Mouse (Mus musculus): ENCODE results near the gene Dip2b. TPM values are rescaled to one million over a fixed set of nuclear protein-coding genes. Genes with fewer than 3 reads are reported as not detected.

Dip2b gene
- polyA plus RNA-seq, 1 experiment from 2014 or later, result 16.3 TPM

GRCm38 (mm10) chr15:100129151-100129790 lies 90.8 kb downstream of the Dip2b start:
- Histone ChIP-seq H3K27ac (ENCODE audit: poor library complexity, severe bottlenecking) (no peak overlapping the region), H3K36me3 (peaks cover 5% of the 10 kb centered on the region), H3K9ac (no peak overlapping the region), H3K27me3 (replicated peaks) (no peaks in the 10 kb centered on the region), H3K9me3 (replicated peaks) (no peaks in the 10 kb centered on the region), H3K4me3 (no peak overlapping the region), H3K4me2 (no peak overlapping the region), H3K4me1 (replicated peaks) (peaks cover 48% of the 10 kb centered on the region)
- WGBS, result 65% methylated on average over 7 of the region's 7 CpGs
- ATAC-seq (ENCODE audit: insufficient number of reproducible peaks, low FRiP score), result no peak

GRCm38 (mm10) chr15:100139665-100140064 lies 101.2 kb downstream of the Dip2b start:
- H3K4me3 ChIP-seq, result no peak overlapping the region
- H3K9me3 ChIP-seq (replicated peaks), result no peaks in the 10 kb centered on the region
- H3K4me2 ChIP-seq, result no peak overlapping the region
- whole genome bisulfite sequencing, result 87% methylated on average over 5 of the region's 5 CpGs
- peaks cover 27% of the 10 kb centered on the region for H3K36me3 ChIP-seq
- peak overlapping the region; percentile 14; the same call in 1 of the 2 replicates for H3K9ac ChIP-seq
- no peak for ATAC-seq (ENCODE audit: insufficient number of reproducible peaks, low FRiP score)
- no peak overlapping the region for H3K27ac ChIP-seq (ENCODE audit: poor library complexity, severe bottlenecking)
- 0 out of 2 replicates have a peak, but pooled peaks cover 5% of the 10 kb centered on the region for H3K4me1 ChIP-seq (replicated peaks)
- no peaks in the 10 kb centered on the region for H3K27me3 ChIP-seq (replicated peaks)

GRCm38 (mm10) chr15:100140428-100140827 lies 102.0 kb downstream of the Dip2b start:
- H3K4me2 ChIP-seq, result no peak overlapping the region
- 70% methylated on average over 4 of the region's 4 CpGs for whole genome bisulfite sequencing
- H3K36me3 ChIP-seq, result peaks cover 24% of the 10 kb centered on the region
- no peak overlapping the region for H3K4me3 ChIP-seq
- no peaks in the 10 kb centered on the region for H3K27me3 ChIP-seq (replicated peaks)
- no peak for ATAC-seq (ENCODE audit: insufficient number of reproducible peaks, low FRiP score)
- no peaks in the 10 kb centered on the region for H3K9me3 ChIP-seq (replicated peaks)
- peaks cover 11% of the 10 kb centered on the region for H3K4me1 ChIP-seq (replicated peaks)
- H3K27ac ChIP-seq (ENCODE audit: poor library complexity, severe bottlenecking), result no peak overlapping the region
- no peak overlapping the region for H3K9ac ChIP-seq

- Histone ChIP-seq H3K9ac (no peak overlapping the region), H3K4me2 (no peak overlapping the region), H3K27me3 (replicated peaks) (no peaks in the 10 kb centered on the region), H3K4me3 (no peak overlapping the region), H3K27ac (ENCODE audit: poor library complexity, severe bottlenecking) (no peak overlapping the region), H3K9me3 (replicated peaks) (no peaks in the 10 kb centered on the region), H3K4me1 (replicated peaks) (peaks cover 33% of the 10 kb centered on the region), H3K36me3 (peaks cover 14% of the 10 kb centered on the region; the same call in 1 of the 2 replicates)
- ATAC-seq (ENCODE audit: insufficient number of reproducible peaks, low FRiP score), result no peak
- 86% methylated on average over 11 of the region's 11 CpGs for WGBS
Observed at GRCm38 (mm10) chr15:100143091-100143801, 104.8 kb downstream of the Dip2b start.

GRCm38 (mm10) chr15:100144854-100145824 lies 106.7 kb downstream of the Dip2b start:
- H3K9ac ChIP-seq, result 0 out of 2 replicates have a peak overlapping the region, but pooled peaks have one; percentile 18
- no peak for ATAC-seq (ENCODE audit: insufficient number of reproducible peaks, low FRiP score)

GRCm38 (mm10) chr15:100145917-100146316 lies 107.5 kb downstream of the Dip2b start:
- peaks cover 11% of the 10 kb centered on the region; the same call in 1 of the 2 replicates for H3K36me3 ChIP-seq
- 55% methylated on average over 3 of the region's 3 CpGs for WGBS
- no peaks in the 10 kb centered on the region for H3K9me3 ChIP-seq (replicated peaks)
- no peak for ATAC-seq (ENCODE audit: insufficient number of reproducible peaks, low FRiP score)
- H3K4me3 ChIP-seq, result no peak overlapping the region
- H3K4me1 ChIP-seq (replicated peaks), result peaks cover 40% of the 10 kb centered on the region
- peak overlapping the region; percentile 45; the same call in 1 of the 2 replicates for H3K27ac ChIP-seq (ENCODE audit: poor library complexity, severe bottlenecking)
- H3K4me2 ChIP-seq, result no peak overlapping the region
- no peaks in the 10 kb centered on the region for H3K27me3 ChIP-seq (replicated peaks)
- H3K9ac ChIP-seq, result 0 out of 2 replicates have a peak overlapping the region, but pooled peaks have one; percentile 18

More at GRCm38 (mm10) chr15:100144854-100145824, 106.7 kb downstream of the Dip2b start:
- no peak overlapping the region for H3K4me3 ChIP-seq
- H3K27me3 ChIP-seq (replicated peaks), result no peaks in the 10 kb centered on the region
- no peak overlapping the region for H3K4me2 ChIP-seq
- peaks cover 33% of the 10 kb centered on the region for H3K4me1 ChIP-seq (replicated peaks)
- H3K9me3 ChIP-seq (replicated peaks), result no peaks in the 10 kb centered on the region
- H3K36me3 ChIP-seq, result peaks cover 11% of the 10 kb centered on the region; the same call in 1 of the 2 replicates
- 72% methylated on average over 15 of the region's 15 CpGs for WGBS
- peak overlapping the region; percentile 45; the same call in 1 of the 2 replicates for H3K27ac ChIP-seq (ENCODE audit: poor library complexity, severe bottlenecking)

- H3K27ac ChIP-seq (ENCODE audit: poor library complexity, severe bottlenecking), result no peak overlapping the region
- peaks cover 32% of the 10 kb centered on the region for H3K4me1 ChIP-seq (replicated peaks)
- no peak overlapping the region for H3K4me2 ChIP-seq
- no peak overlapping the region for H3K9ac ChIP-seq
- no peaks in the 10 kb centered on the region for H3K27me3 ChIP-seq (replicated peaks)
- H3K4me3 ChIP-seq, result no peak overlapping the region
- H3K9me3 ChIP-seq (replicated peaks), result no peaks in the 10 kb centered on the region
- peaks cover 30% of the 10 kb centered on the region for H3K36me3 ChIP-seq
- WGBS, result 47% methylated on average over 4 of the region's 4 CpGs
- ATAC-seq (ENCODE audit: insufficient number of reproducible peaks, low FRiP score), result no peak
Observed at GRCm38 (mm10) chr15:100150593-100150992, 112.1 kb downstream of the Dip2b start.

GRCm38 (mm10) chr15:100152321-100152720 lies 113.9 kb downstream of the Dip2b start:
- Histone ChIP-seq H3K4me2 (no peak overlapping the region), H3K9me3 (replicated peaks) (no peaks in the 10 kb centered on the region), H3K27ac (ENCODE audit: poor library complexity, severe bottlenecking) (no peak overlapping the region), H3K27me3 (replicated peaks) (no peaks in the 10 kb centered on the region), H3K4me1 (replicated peaks) (peaks cover 30% of the 10 kb centered on the region), H3K4me3 (no peak overlapping the region), H3K9ac (no peak overlapping the region), H3K36me3 (peaks cover 46% of the 10 kb centered on the region)
- no peak for ATAC-seq (ENCODE audit: insufficient number of reproducible peaks, low FRiP score)
- WGBS, result 92% methylated on average over 3 of the region's 3 CpGs

- Histone ChIP-seq H3K36me3 (peaks cover 49% of the 10 kb centered on the region), H3K27me3 (replicated peaks) (no peaks in the 10 kb centered on the region), H3K4me2 (no peak overlapping the region), H3K4me1 (replicated peaks) (peaks cover 27% of the 10 kb centered on the region), H3K27ac (ENCODE audit: poor library complexity, severe bottlenecking) (no peak overlapping the region), H3K9ac (no peak overlapping the region), H3K9me3 (replicated peaks) (no peaks in the 10 kb centered on the region), H3K4me3 (no peak overlapping the region)
- WGBS, result 82% methylated on average over 3 of the region's 3 CpGs
- ATAC-seq (ENCODE audit: insufficient number of reproducible peaks, low FRiP score), result no peak
Observed at GRCm38 (mm10) chr15:100153024-100153423, 114.6 kb downstream of the Dip2b start.

GRCm38 (mm10) chr15:100156095-100156707 lies 117.7 kb downstream of the Dip2b start:
- Histone ChIP-seq H3K4me2 (no peak overlapping the region), H3K9me3 (replicated peaks) (no peaks in the 10 kb centered on the region), H3K27ac (ENCODE audit: poor library complexity, severe bottlenecking) (no peak overlapping the region), H3K27me3 (replicated peaks) (no peaks in the 10 kb centered on the region), H3K9ac (no peak overlapping the region), H3K36me3 (peaks cover 69% of the 10 kb centered on the region), H3K4me1 (replicated peaks) (peaks cover 27% of the 10 kb centered on the region), H3K4me3 (no peak overlapping the region)
- ATAC-seq (ENCODE audit: insufficient number of reproducible peaks, low FRiP score), result no peak
- WGBS, result 56% methylated on average over 4 of the region's 4 CpGs
